Mouse (Mus musculus) ovary, postnatal 14 days (tissue): ENCODE measurements at regions not wholly inside any gene's neighbourhood (a gene's known extent, or its start where the extent isn't known, plus 50 kb on each side); places are given as distances from the start of the nearest gene placed in this dataset.

Source experiments
- DNase-seq: peaks from one replicate; pipeline ENCODE4 v3.0.0; 2022; ENCODE audit warnings: low spot score

GRCm38 (mm10) chr6:140300470-140301145 lies 123.2 kb upstream of the Plekha5 start:
- peak; percentile 57 for DNase-seq

- no peak for DNase-seq
Measured at GRCm38 (mm10) chr6:140299653-140300052, 124.2 kb upstream of the Plekha5 start.

GRCm38 (mm10) chr6:140297969-140298554 lies 125.8 kb upstream of the Plekha5 start:
- no peak for DNase-seq

GRCm38 (mm10) chr6:140297561-140297960 lies 126.3 kb upstream of the Plekha5 start:
- DNase-seq = no peak

- no peak for DNase-seq
Measured at GRCm38 (mm10) chr6:140290109-140290508, 133.7 kb upstream of the Plekha5 start.

- no peak for DNase-seq
Measured at GRCm38 (mm10) chr6:140288799-140289198, 135.1 kb upstream of the Plekha5 start.

- DNase-seq = no peak
Measured at GRCm38 (mm10) chr6:140282285-140282577, 141.6 kb upstream of the Plekha5 start.

- DNase-seq = no peak
Measured at GRCm38 (mm10) chr6:140281488-140282284, 142.2 kb upstream of the Plekha5 start.

GRCm38 (mm10) chr6:140280817-140281475 lies 142.9 kb upstream of the Plekha5 start:
- no peak for DNase-seq

GRCm38 (mm10) chr6:140279736-140280370 lies 144.0 kb upstream of the Plekha5 start:
- no peak for DNase-seq

- no peak for DNase-seq
Measured at GRCm38 (mm10) chr6:140278750-140279149, 145.1 kb upstream of the Plekha5 start.

GRCm38 (mm10) chr6:140270592-140270991 lies 153.3 kb upstream of the Plekha5 start:
- no peak for DNase-seq

GRCm38 (mm10) chr6:140268315-140269070 lies 155.4 kb upstream of the Plekha5 start:
- DNase-seq = no peak

GRCm38 (mm10) chr6:140263920-140264319 lies 159.9 kb upstream of the Plekha5 start:
- no peak for DNase-seq

GRCm38 (mm10) chr6:140261813-140262212 lies 162.0 kb upstream of the Plekha5 start:
- no peak for DNase-seq

- no peak for DNase-seq
Measured at GRCm38 (mm10) chr6:140258761-140259160, 165.1 kb upstream of the Plekha5 start.

GRCm38 (mm10) chr6:140258101-140258500 lies 165.8 kb upstream of the Plekha5 start:
- no peak for DNase-seq

- no peak for DNase-seq
Measured at GRCm38 (mm10) chr6:140251527-140251926, 172.3 kb upstream of the Plekha5 start.

- DNase-seq = no peak
Measured at GRCm38 (mm10) chr6:140243411-140244151, 180.3 kb upstream of the Plekha5 start.

- no peak for DNase-seq
Measured at GRCm38 (mm10) chr6:140239356-140239755, 184.5 kb upstream of the Plekha5 start.

- DNase-seq = no peak
Measured at GRCm38 (mm10) chr6:140231537-140231936, 190.3 kb upstream of the Plcz1 start.
